In the genomic region with DNA sequence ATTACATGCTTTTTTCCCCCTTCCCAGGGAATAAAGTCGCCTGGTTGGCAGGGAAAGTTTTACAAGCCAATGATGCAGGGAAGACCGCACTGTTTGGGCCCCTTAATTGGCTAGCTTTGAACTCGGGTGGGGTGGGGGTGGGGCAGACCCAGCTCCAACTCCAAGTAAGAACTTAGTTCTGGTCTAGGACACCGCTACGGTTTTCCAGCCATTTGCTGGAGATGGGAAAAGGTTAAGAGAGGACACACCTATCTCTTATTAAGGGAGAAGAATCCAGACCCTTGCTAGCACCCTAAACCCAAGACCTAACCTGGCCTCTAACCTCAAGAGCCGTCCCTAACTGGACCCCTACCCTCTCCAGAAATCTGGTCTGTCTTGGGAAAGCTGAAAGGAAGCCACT, we compare ENCODE assay signal across 9 mouse cellular contexts. TPM values are rescaled to one million over a fixed set of nuclear protein-coding genes. Genes with fewer than 3 reads are reported as not detected.
DNase-seq lines count a peak whose midpoint lies in the region; ATAC-seq lines count a peak whose summit lies in the region.
"Had no signal": no experiment of that assay in that cellular context is flagged by ENCODE, and none has a peak within 500 bp of the region (broad histone marks: within the 10 kb centered on the region; RNA-seq: fewer than 3 reads in every experiment).

No protein-coding gene starts in this region.

- 0 out of 2 replicates have a peak overlapping the region, but pooled peaks have one; percentile 15 for H3K27ac ChIP-seq in heart, embryonic 11.5 days (ENCODE audit: low read depth, low read length)
- H3K27ac ChIP-seq in midbrain, embryonic 10.5 days (replicated peaks): peak overlapping the region; percentile 96
- no peak overlapping the region for H3K27ac ChIP-seq in midbrain, embryonic 15.5 days
- peak overlapping the region; percentile 100 for H3K27ac ChIP-seq in limb, embryonic 11.5 days (replicated peaks; ENCODE audit: low read depth, low read length)

- H3K4me1 ChIP-seq in heart, embryonic 11.5 days (ENCODE audit: control insufficient read depth, insufficient read depth, low read length): peaks cover 39% of the 10 kb centered on the region
- H3K4me1 ChIP-seq in midbrain, embryonic 10.5 days: peaks cover 64% of the 10 kb centered on the region
- peaks cover 54% of the 10 kb centered on the region for H3K4me1 ChIP-seq in midbrain, embryonic 15.5 days
- peaks cover 61% of the 10 kb centered on the region for H3K4me1 ChIP-seq in limb, embryonic 11.5 days (ENCODE audit: control insufficient read depth, insufficient read depth, low read length)

- 32% methylated on average over 6 of the region's 6 CpGs for WGBS in heart, embryonic 11.5 days (ENCODE audit: insufficient replicate concordance)
- WGBS in midbrain, embryonic 10.5 days: 27% methylated on average over 6 of the region's 6 CpGs
- WGBS in midbrain, embryonic 15.5 days: 26% methylated on average over 6 of the region's 6 CpGs
- WGBS in limb, embryonic 11.5 days: 6% methylated on average over 6 of the region's 6 CpGs

- no peaks in the 10 kb centered on the region for H3K36me3 ChIP-seq in heart, embryonic 11.5 days (ENCODE audit: control insufficient read depth, insufficient read depth, low read length)
- no peaks in the 10 kb centered on the region; the same call in 1 of the 2 replicates for H3K36me3 ChIP-seq in midbrain, embryonic 10.5 days
- no peaks in the 10 kb centered on the region for H3K36me3 ChIP-seq in midbrain, embryonic 15.5 days (replicated peaks)
- no peaks in the 10 kb centered on the region for H3K36me3 ChIP-seq in limb, embryonic 11.5 days (ENCODE audit: control insufficient read depth, insufficient read depth, low read length)

- peak overlapping the region; percentile 80; the same call in 1 of the 2 replicates for H3K9ac ChIP-seq in heart, embryonic 11.5 days (ENCODE audit: low read depth, low read length)
- no peak overlapping the region for H3K9ac ChIP-seq in midbrain, embryonic 15.5 days
- peak overlapping the region; percentile 82 for H3K9ac ChIP-seq in limb, embryonic 11.5 days (ENCODE audit: low read length)

- no peak for DNase-seq in heart, adult 9 months (ENCODE audit: low spot score in 2 of 2)
- DNase-seq in midbrain, embryonic 10.5 days (ENCODE audit: low spot score): no peak
- DNase-seq in limb, embryonic 11.5 days (ENCODE audit: low spot score): no peak
- no peak for DNase-seq in retina, postnatal 1 day
- no peak for DNase-seq in right cerebral cortex, postnatal 10 days (ENCODE audit: low spot score in 2 of 2)
- no peak for DNase-seq in lung, postnatal 14 days
- DNase-seq: cerebellum, adult 9-11 months had no signal

- ATAC-seq in heart, embryonic 11.5 days (replicated peaks; ENCODE audit: insufficient number of reproducible peaks, low FRiP score, low TSS enrichment): no peak
- ATAC-seq in midbrain, embryonic 15.5 days (replicated peaks): no peak
- ATAC-seq in limb, embryonic 11.5 days (ENCODE audit: insufficient number of reproducible peaks, low FRiP score, low TSS enrichment, low read depth): no peak

- peak overlapping the region; percentile 49; the same call in 1 of the 2 replicates for H3K4me3 ChIP-seq in heart, embryonic 11.5 days (ENCODE audit: low read depth, low read length)
- H3K4me3 ChIP-seq in midbrain, embryonic 10.5 days: peak overlapping the region; percentile 51
- no peak overlapping the region for H3K4me3 ChIP-seq in midbrain, embryonic 15.5 days
- H3K4me3 ChIP-seq in limb, embryonic 11.5 days (ENCODE audit: low read depth, low read length): peak overlapping the region; percentile 24; the same call in 1 of the 2 replicates

- H3K4me2 ChIP-seq in heart, embryonic 11.5 days: peak overlapping the region; percentile 90
- no peak overlapping the region for H3K4me2 ChIP-seq in midbrain, embryonic 15.5 days
- peak overlapping the region; percentile 75 for H3K4me2 ChIP-seq in limb, embryonic 11.5 days (ENCODE audit: low read depth, severe bottlenecking)

- peaks cover 12% of the 10 kb centered on the region for H3K27me3 ChIP-seq in heart, embryonic 11.5 days (ENCODE audit: control insufficient read depth, insufficient read depth, low read length)
- H3K27me3 ChIP-seq in midbrain, embryonic 10.5 days (ENCODE audit: low read depth, poor library complexity, severe bottlenecking): peaks cover 81% of the 10 kb centered on the region
- 0 out of 2 replicates have a peak, but pooled peaks cover 3% of the 10 kb centered on the region for H3K27me3 ChIP-seq in midbrain, embryonic 15.5 days (replicated peaks)
- H3K27me3 ChIP-seq in limb, embryonic 11.5 days (ENCODE audit: control insufficient read depth, insufficient read depth, low read length): no peaks in the 10 kb centered on the region

- H3K9me3 ChIP-seq in heart, embryonic 11.5 days (replicated peaks; ENCODE audit: control insufficient read depth, low read length): no peaks in the 10 kb centered on the region
- no peaks in the 10 kb centered on the region for H3K9me3 ChIP-seq in midbrain, embryonic 10.5 days (replicated peaks)
- no peaks in the 10 kb centered on the region for H3K9me3 ChIP-seq in midbrain, embryonic 15.5 days
- H3K9me3 ChIP-seq in limb, embryonic 11.5 days (ENCODE audit: control insufficient read depth, low read length): no peaks in the 10 kb centered on the region

RNA-seq across cellular contexts. Expression of gene Bcl11b, which starts 22.2 kb away (rescaled TPM):
- polyA plus RNA-seq in heart, embryonic 11.5 days (2014; fragmentation: Nextera tagmentation; extraction: Ambion mirVana): 1.7 and 3.5 TPM in 2 replicates
- polyA plus RNA-seq in midbrain, embryonic 10.5 days (2016; fragmentation: Nextera tagmentation; extraction: Ambion mirVana): 2.5 and 3.9 TPM in 2 replicates
- 33.7 and 37.6 TPM in 2 replicates for polyA plus RNA-seq in midbrain, embryonic 15.5 days (2015; fragmentation: Nextera tagmentation; extraction: Ambion mirVana)
- polyA plus RNA-seq in limb, embryonic 11.5 days (2014; fragmentation: Nextera tagmentation; extraction: Ambion mirVana): 8.7 and 12.3 TPM in 2 replicates
